Comparison of ENCODE assay signal across 8 mouse cellular contexts in genomic region chr2:39189961-39190560, GRCm38 (mm10). TPM values are rescaled to one million over a fixed set of nuclear protein-coding genes. Genes with fewer than 3 reads are reported as not detected.
DNase-seq lines count a peak whose midpoint lies in the region; ATAC-seq and TF ChIP-seq lines count a peak whose summit lies in the region.

No protein-coding gene starts in this region.

- peaks cover 10% of the 10 kb centered on the region for H3K4me1 ChIP-seq in hindbrain, embryonic 12.5 days
- no peaks in the 10 kb centered on the region for H3K4me1 ChIP-seq in liver, postnatal 0 days (ENCODE audit: insufficient read depth)

- DNase-seq in gastrocnemius, adult 2 months, result no peak
- no peak for DNase-seq in gastrocnemius, postnatal 4 days (ENCODE audit: low spot score in 2 of 2)
- peak; percentile 30 for DNase-seq in 3T3-L1 (ENCODE audit: low read depth, low spot score)
- DNase-seq in c-Kit-positive CD71-negative TER-119-negative erythroid progenitor cells, embryonic 14.5 days (ENCODE audit: low read depth), result peak; percentile 35
- DNase-seq in liver, postnatal 0 days, result no peak
- no peak for DNase-seq in T-cell, adult 2 months (ENCODE audit: low spot score)

- H3K27me3 ChIP-seq in hindbrain, embryonic 12.5 days, result no peaks in the 10 kb centered on the region
- no peaks in the 10 kb centered on the region for H3K27me3 ChIP-seq in liver, postnatal 0 days (ENCODE audit: insufficient read depth, low read length)

- intact Hi-C loops in gastrocnemius, adult 2 months (cut with DNase I), result loop anchor here (5.0 kb wide), 1 partner anchor 123 kb away; the partner anchor contains the start of gene Golga1

- TF ChIP-seq CTCF in gastrocnemius, adult 2 months (IDR thresholded peaks at IDR 0.05), result no peak
- TF ChIP-seq CTCF in liver, postnatal 0 days (IDR thresholded peaks at IDR 0.05; ENCODE audit: low read depth), result no peak

- no peak for TF ChIP-seq EP300 in liver, postnatal 0 days (IDR thresholded peaks at IDR 0.05; ENCODE audit: low read depth)

- no peaks in the 10 kb centered on the region for H3K9me3 ChIP-seq in hindbrain, embryonic 12.5 days (replicated peaks)
- no peaks in the 10 kb centered on the region for H3K9me3 ChIP-seq in liver, postnatal 0 days (ENCODE audit: low read length)

- under 1% methylated on average over 38 of the region's 39 CpGs for WGBS in hindbrain, embryonic 12.5 days
- 2% methylated on average over 36 of the region's 39 CpGs for WGBS in liver, postnatal 0 days (ENCODE audit: insufficient replicate concordance)

- peak overlapping the region; percentile 85 for H3K27ac ChIP-seq in gastrocnemius, adult 2 months
- H3K27ac ChIP-seq in hindbrain, embryonic 12.5 days, result peak overlapping the region; percentile 97
- H3K27ac ChIP-seq in liver, postnatal 0 days (ENCODE audit: low read depth), result peak overlapping the region; percentile 77

- H3K36me3 ChIP-seq in hindbrain, embryonic 12.5 days, result peaks cover 4% of the 10 kb centered on the region; the same call in 1 of the 2 replicates
- 0 out of 2 replicates have a peak, but pooled peaks cover 2% of the 10 kb centered on the region for H3K36me3 ChIP-seq in liver, postnatal 0 days (replicated peaks; ENCODE audit: insufficient read depth, low read length)

- peak overlapping the region; percentile 91 for H3K4me3 ChIP-seq in gastrocnemius, adult 2 months
- peak overlapping the region; percentile 80 for H3K4me3 ChIP-seq in hindbrain, embryonic 12.5 days
- H3K4me3 ChIP-seq in liver, postnatal 0 days (ENCODE audit: low read depth, low read length), result peak overlapping the region; percentile 98

- H3K9ac ChIP-seq in hindbrain, embryonic 12.5 days, result peak overlapping the region; percentile 87
- H3K9ac ChIP-seq in liver, postnatal 0 days (replicated peaks), result peak overlapping the region; percentile 86

- peak; percentile 92 for ATAC-seq in hindbrain, embryonic 12.5 days (ENCODE audit: low FRiP score)
- ATAC-seq in liver, postnatal 0 days, result peak; percentile 43
- peak; percentile 2; the same call in 1 of the 2 replicates for ATAC-seq in neutrophil, adult 5-6 weeks (ENCODE audit: extremely low read depth, insufficient number of reproducible peaks, low FRiP score, poor library complexity, severe bottlenecking)

- peak overlapping the region; percentile 75 for H3K4me2 ChIP-seq in hindbrain, embryonic 12.5 days (replicated peaks)
- peak overlapping the region; percentile 97 for H3K4me2 ChIP-seq in liver, postnatal 0 days (ENCODE audit: low read depth, low read length)

RNA-seq across cellular contexts. Expression of gene Scai, which starts 0.5 kb away (rescaled TPM):
- total RNA-seq in gastrocnemius, adult 2 months (2021), result 1 to 10 TPM; 2.7 to 3.0 TPM
- total RNA-seq in gastrocnemius, postnatal 4 days (2021), result 10 to 100 TPM; 13.6 to 14.2 TPM
- 18.7 and 18.9 TPM in 2 replicates for polyA plus RNA-seq in hindbrain, embryonic 12.5 days (2016; fragmentation: Nextera tagmentation; extraction: Ambion mirVana)
- 0.56 and 0.70 TPM in 2 replicates for polyA plus RNA-seq in liver, postnatal 0 days (2015; fragmentation: Nextera tagmentation; extraction: Ambion mirVana)
- 26.6 and 26.9 TPM in 2 replicates for total RNA-seq in neutrophil, adult 5-6 weeks (2017)

RNA-seq across cellular contexts. Expression of gene Ppp6c, which starts 36.2 kb away (rescaled TPM):
- total RNA-seq in gastrocnemius, adult 2 months (2021), result 10 to 100 TPM; 58.7 to 68.5 TPM
- 10 to 100 TPM; 72.4 to 75.8 TPM for total RNA-seq in gastrocnemius, postnatal 4 days (2021)
- 80.7 and 87.9 TPM in 2 replicates for polyA plus RNA-seq in hindbrain, embryonic 12.5 days (2016; fragmentation: Nextera tagmentation; extraction: Ambion mirVana)
- 35.5 and 37.0 TPM in 2 replicates for polyA plus RNA-seq in liver, postnatal 0 days (2015; fragmentation: Nextera tagmentation; extraction: Ambion mirVana)
- total RNA-seq in neutrophil, adult 5-6 weeks (2017), result 46.8 and 49.8 TPM in 2 replicates

Comparison
In these comparisons a context has a peak if more than half of its experiments do, and no peak if none do; other contexts are left out.
1. DNase-seq: peak in 3T3-L1 (single experiment) and c-Kit-positive CD71-negative TER-119-negative erythroid progenitor cells, embryonic 14.5 days (single experiment); none in gastrocnemius, adult 2 months (single experiment), gastrocnemius, postnatal 4 days (0 of 2), liver, postnatal 0 days (single experiment) and T-cell, adult 2 months (single experiment).
2. ATAC-seq: peak in every context shown above with its lines; median percentile 92 in hindbrain, embryonic 12.5 days; 43 in liver, postnatal 0 days; 2 in neutrophil, adult 5-6 weeks.
3. Peak in every context shown above with its lines, with median percentiles within 50 percentile points of each other: H3K27ac ChIP-seq and H3K4me3 ChIP-seq.